Mouse (Mus musculus) megakaryocyte, embryonic 14.5 days (primary cell): ENCODE data around the gene Vill. TPM values are rescaled to one million over a fixed set of nuclear protein-coding genes. Genes with fewer than 3 reads are reported as not detected.

Source experiments
- H3K27me3 ChIP-seq: replicated peaks from 2 replicates; pipeline ENCODE3; 2012; ENCODE audit warnings: inconsistent platforms
- H3K36me3 ChIP-seq: replicated peaks from 2 replicates; pipeline ENCODE3; 2012; ENCODE audit warnings: low read length, inconsistent platforms, mixed read lengths
- H3K4me1 ChIP-seq: 2 replicates; pipeline ENCODE4 v1.6.1; 2012; ENCODE audit warnings: inconsistent platforms
- H3K4me3 ChIP-seq: replicated peaks from 2 replicates; pipeline ENCODE3; 2012; ENCODE audit warnings: moderate library complexity, mild to moderate bottlenecking, inconsistent platforms
- H3K9me3 ChIP-seq: 2 replicates; pipeline ENCODE4 v1.6.1; 2012; ENCODE audit warnings: inconsistent platforms
- FLI1 ChIP-seq: IDR thresholded peaks from 2 replicates; pipeline ENCODE4 v1.6.1; 2012; ENCODE audit warnings: low read length, inconsistent platforms, mixed read lengths
- GATA1 ChIP-seq: IDR thresholded peaks from 3 replicates; pipeline ENCODE4 v1.6.1; 2012; ENCODE audit warnings: mixed read lengths, low read length, inconsistent platforms, borderline replicate concordance
- polyA plus RNA-seq: library from polyadenylated mRNA; stranded (reverse); fragments of >175 nt; gene quantifications from 2 replicates; pipeline ENCODE4 v1.2.3, GENCODE M21; 2012; ENCODE audit warnings: low replicate concordance; ENCODE audit not compliant: insufficient read depth

The Vill gene
- polyA plus RNA-seq, 1 experiment = 0.19 TPM

GRCm38 (mm10) chr9:119025263-119025662 is 27.3 kb upstream of the Vill start:
- no peaks in the 10 kb centered on the region for H3K27me3 ChIP-seq
- TF ChIP-seq GATA1 (no peak), FLI1 (no peak)
- no peaks in the 10 kb centered on the region for H3K9me3 ChIP-seq

DNA sequence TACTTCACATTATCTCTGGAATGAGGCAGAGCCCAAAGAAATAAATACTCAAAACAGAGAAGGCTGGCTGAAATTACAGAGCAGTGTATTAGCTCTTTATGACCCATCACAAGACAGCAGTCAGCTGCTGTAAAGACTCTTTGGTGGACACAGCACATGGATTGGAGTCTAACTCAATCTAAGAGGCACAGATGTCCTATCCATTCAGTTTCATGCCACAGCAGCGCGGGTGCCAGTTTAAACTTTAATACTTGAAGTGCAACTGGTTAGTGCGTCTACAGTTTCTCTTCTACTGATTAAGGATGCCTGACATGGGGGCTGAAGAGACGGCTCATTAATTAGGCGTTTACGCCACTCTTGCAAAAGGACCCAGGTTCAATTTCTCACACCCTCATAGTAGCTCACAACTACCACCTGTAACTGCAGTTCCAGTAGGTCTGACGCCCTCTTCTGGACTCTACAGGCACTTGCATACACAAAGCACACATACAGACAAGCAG is 26.7 kb upstream of the Vill start:
- TF ChIP-seq FLI1 (no peak), GATA1 (no peak)
- H3K9me3 ChIP-seq = no peaks in the 10 kb centered on the region

More at GRCm38 (mm10) chr9:119025263-119025662, 27.3 kb upstream of the Vill start:
- H3K36me3 ChIP-seq = peaks cover 97% of the 10 kb centered on the region
- H3K4me3 ChIP-seq = no peak overlapping the region
- H3K4me1 ChIP-seq = peaks cover 14% of the 10 kb centered on the region; the same call in 1 of the 2 replicates

GRCm38 (mm10) chr9:119027337-119027736 is 25.2 kb upstream of the Vill start:
- Histone ChIP-seq H3K27me3 (no peaks in the 10 kb centered on the region), H3K36me3 (peaks cover 97% of the 10 kb centered on the region), H3K4me1 (peaks cover 14% of the 10 kb centered on the region), H3K9me3 (no peaks in the 10 kb centered on the region), H3K4me3 (no peak overlapping the region)
- no peak for TF ChIP-seq GATA1
- TF ChIP-seq FLI1 = no peak

More for the DNA sequence above, 26.7 kb upstream of the Vill start:
- peaks cover 97% of the 10 kb centered on the region for H3K36me3 ChIP-seq
- peaks cover 14% of the 10 kb centered on the region; the same call in 1 of the 2 replicates for H3K4me1 ChIP-seq
- no peaks in the 10 kb centered on the region for H3K27me3 ChIP-seq
- H3K4me3 ChIP-seq = no peak overlapping the region

- no peak for TF ChIP-seq FLI1
- no peak for TF ChIP-seq GATA1
- H3K27me3 ChIP-seq = no peaks in the 10 kb centered on the region
- peaks cover 14% of the 10 kb centered on the region for H3K4me1 ChIP-seq
- no peaks in the 10 kb centered on the region for H3K9me3 ChIP-seq
- H3K4me3 ChIP-seq = no peak overlapping the region
- H3K36me3 ChIP-seq = peaks cover 97% of the 10 kb centered on the region
These were observed 24.1 kb upstream of the Vill start for GRCm38 (mm10) chr9:119028226-119029195.

DNA sequence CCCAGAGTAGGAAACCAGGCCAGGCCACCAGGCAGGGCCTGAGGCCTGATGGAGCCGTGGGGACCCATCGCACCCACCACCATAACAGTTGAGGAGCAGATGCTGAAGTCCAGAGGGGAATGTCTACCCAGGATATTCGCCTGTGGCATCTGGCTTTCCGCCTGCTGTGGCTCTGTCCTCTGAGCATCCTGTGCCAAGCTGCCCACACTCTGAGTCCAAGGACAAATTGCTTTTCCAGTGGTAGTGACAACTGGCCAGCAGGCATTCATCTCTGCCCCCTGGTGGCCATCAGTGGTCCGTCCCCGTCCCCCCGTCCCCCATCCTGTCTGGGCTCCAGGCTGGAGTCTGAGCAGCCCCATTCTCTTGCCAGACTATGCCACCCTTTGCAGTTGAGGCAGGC is 23.0 kb upstream of the Vill start:
- H3K9me3 ChIP-seq = no peaks in the 10 kb centered on the region
- peaks cover 97% of the 10 kb centered on the region for H3K36me3 ChIP-seq
- no peaks in the 10 kb centered on the region for H3K27me3 ChIP-seq
- H3K4me3 ChIP-seq = no peak overlapping the region
- peaks cover 10% of the 10 kb centered on the region for H3K4me1 ChIP-seq
- no peak for TF ChIP-seq GATA1
- TF ChIP-seq FLI1 = no peak

GRCm38 (mm10) chr9:119031038-119031437 is 21.5 kb upstream of the Vill start:
- Histone ChIP-seq H3K4me3 (no peak overlapping the region), H3K4me1 (peaks cover 17% of the 10 kb centered on the region), H3K9me3 (no peaks in the 10 kb centered on the region), H3K36me3 (peaks cover 98% of the 10 kb centered on the region), H3K27me3 (no peaks in the 10 kb centered on the region)
- TF ChIP-seq FLI1 (no peak), GATA1 (no peak)

- Histone ChIP-seq H3K27me3 (no peaks in the 10 kb centered on the region), H3K36me3 (peaks cover 100% of the 10 kb centered on the region), H3K4me3 (no peak overlapping the region), H3K4me1 (peaks cover 18% of the 10 kb centered on the region), H3K9me3 (no peaks in the 10 kb centered on the region)
- TF ChIP-seq FLI1 (no peak), GATA1 (no peak)
These were observed 20.8 kb upstream of the Vill start for GRCm38 (mm10) chr9:119031772-119032171.

- H3K4me1 ChIP-seq = peaks cover 18% of the 10 kb centered on the region
- H3K27me3 ChIP-seq = no peaks in the 10 kb centered on the region
- H3K36me3 ChIP-seq = peaks cover 98% of the 10 kb centered on the region
- no peak overlapping the region for H3K4me3 ChIP-seq
- TF ChIP-seq GATA1 (no peak), FLI1 (no peak)
- no peaks in the 10 kb centered on the region for H3K9me3 ChIP-seq
These were observed 20.0 kb upstream of the Vill start for GRCm38 (mm10) chr9:119032538-119032937.

DNA sequence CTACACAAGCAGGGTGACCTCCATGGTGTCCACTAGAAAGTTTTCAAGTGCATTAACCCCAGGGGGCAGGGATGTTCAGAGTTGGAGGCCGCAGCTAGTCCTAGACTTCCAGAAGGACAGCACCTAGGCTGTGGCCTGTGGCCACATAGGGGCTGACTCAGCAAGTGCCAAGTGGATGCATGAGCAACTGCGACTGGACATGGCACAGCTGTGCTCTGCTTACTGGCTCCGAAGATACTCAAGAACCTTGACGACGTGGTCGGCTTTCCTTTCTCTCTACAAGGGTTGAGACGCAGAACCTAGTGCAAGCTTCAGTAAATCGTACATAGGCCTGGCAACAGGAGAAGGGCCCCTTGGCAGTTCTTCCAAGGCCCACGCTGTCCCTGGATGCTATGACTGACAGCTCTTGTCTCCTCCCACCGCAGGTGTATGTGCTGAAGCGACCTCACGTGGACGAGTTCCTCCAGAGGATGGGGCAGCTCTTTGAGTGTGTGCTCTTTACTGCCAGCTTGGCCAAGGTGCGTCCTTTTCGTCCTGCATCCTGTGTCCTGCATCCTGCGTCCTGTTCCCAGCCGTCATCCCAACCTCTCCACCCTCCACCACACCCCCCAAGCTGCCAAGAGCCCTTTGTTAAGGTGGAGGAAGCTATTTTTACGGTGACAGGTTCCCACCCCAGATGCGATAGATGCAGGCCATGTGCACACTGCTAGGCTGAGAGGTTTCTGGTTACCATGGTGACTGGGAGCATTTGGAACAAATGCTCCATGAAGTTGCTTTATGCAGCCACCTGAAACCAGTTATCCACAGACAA is 19.3 kb upstream of the Vill start:
- Histone ChIP-seq H3K4me3 (no peak overlapping the region), H3K27me3 (no peaks in the 10 kb centered on the region), H3K4me1 (peaks cover 18% of the 10 kb centered on the region), H3K9me3 (no peaks in the 10 kb centered on the region), H3K36me3 (peaks cover 98% of the 10 kb centered on the region)
- TF ChIP-seq FLI1 (no peak), GATA1 (no peak)
